Mouse (Mus musculus) activated CD4-positive, CD25-positive, alpha-beta regulatory T cell, adult 4 months (primary cell): ENCODE measurements around the gene Cdc42bpg. TPM values are rescaled to one million over a fixed set of nuclear protein-coding genes. Genes with fewer than 3 reads are reported as not detected.
"Not testable (repeated sequence)": the region's sequence is repeated elsewhere in the genome, so short reads cannot be mapped to it uniquely, and the experiment has no call there.

Experiments used
- ATAC-seq: one replicate; pipeline ENCODE4 v1.8.0; 2017
- polyA plus RNA-seq, 2 experiments: library from polyadenylated mRNA; unstranded; fragments of 100-300 nt; shearing (Covaris generic); gene quantifications; one replicate each; pipeline ENCODE4 v1.2.1; 2017

Gene Cdc42bpg
- polyA plus RNA-seq, 2 experiments from 2014 or later: 0.11 to 0.17 TPM

DNA sequence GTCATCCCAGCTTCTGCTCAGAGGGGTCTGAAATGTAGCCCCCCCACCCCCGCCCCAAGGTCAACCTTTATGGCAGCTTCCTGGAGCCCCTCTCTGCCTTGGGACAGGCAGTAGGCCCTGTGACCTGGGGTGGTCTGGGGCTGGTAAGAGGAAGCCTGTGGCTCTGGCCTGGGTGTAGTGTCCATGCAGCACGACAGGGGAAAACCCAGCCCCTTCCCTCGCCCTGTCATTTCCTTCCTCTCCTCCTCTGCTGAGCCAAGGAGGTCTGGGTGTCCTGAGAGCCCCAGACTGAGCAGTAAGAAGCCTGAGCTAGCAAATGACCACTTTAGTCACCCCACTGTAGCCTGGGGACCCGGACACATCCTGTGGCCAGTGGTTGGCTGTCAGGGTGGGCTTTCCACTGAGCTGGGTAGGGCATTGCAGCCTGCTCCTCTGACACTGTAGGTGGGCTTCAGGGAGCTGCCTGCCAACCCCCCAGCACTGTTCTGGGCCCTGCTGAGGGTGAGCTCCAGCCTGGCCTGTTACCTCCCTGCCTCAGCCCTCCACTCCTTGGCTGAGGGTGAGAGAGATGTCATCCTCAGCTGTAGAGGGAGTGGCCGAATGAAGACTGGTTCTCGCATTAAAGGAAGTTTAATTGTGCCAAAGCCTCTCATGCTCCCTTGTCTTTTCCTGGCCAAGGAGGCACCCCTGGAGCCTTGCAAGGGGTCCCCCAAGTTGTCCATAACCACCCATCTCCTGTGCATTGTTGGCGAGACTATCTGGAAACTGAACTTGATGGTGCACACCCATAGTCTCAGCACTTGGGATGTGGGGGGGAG, 6.6 kb upstream of the Cdc42bpg start:
- ATAC-seq: no peak

DNA sequence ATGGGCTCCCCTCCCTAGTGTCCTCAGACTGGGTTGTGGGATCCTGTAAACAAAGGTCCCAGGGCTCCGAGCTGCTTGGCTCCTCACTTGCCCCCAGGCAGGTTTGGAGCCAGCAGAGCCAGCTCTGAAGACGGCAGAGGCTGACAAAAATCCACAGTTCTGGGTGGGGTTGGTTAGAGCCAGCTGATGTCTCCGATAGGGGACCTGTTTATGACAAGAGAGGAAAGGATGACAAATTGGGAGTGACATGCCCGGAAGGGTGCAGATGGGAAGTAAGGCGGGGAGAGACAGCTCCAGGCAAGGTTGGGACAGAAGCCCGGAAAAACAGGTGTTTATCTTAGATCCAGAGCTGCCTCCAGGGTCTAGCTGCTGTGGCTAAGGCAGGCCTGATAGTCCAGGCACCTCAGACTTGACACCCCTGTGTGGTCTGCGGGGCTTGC, 5.8 kb upstream of the Cdc42bpg start:
- no peak for ATAC-seq

DNA sequence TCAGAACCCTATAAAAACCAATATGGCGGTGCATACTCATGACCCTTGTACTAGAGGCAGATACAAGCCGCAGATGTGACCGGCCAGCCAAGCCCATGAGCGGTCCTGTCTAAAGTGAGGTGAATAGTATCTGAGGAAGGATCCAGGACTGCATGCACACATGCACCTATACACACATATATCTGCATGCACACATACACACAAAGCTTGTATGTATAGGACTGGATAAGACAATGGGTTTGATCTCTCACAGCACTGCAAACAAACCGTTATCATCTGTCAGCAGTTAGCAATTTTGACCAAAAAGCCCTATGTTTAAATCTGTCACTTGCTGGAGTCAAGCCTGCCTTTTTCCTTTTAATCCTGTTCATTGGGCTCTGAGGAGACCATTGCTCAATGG, 4.1 kb upstream of the Cdc42bpg start:
- no peak for ATAC-seq

DNA sequence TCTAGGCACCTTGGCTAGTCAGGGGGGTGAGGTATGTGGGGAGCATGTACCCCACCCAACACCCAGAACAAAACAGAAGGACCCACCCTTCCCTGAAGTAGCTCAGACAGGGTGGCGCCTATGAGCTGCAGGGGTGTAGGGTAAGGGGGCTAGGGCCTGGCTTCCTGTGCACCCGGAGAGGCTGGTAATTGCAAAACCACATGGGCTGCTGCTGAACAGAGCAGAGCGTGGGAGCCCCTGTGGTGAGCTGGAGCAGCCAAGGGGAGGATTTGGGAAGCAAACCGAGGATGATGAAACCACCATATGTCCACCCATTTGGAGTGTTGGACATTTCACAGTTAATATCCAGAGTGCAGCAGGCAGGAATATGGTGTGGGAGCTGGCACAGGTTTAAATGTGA, 3.7 kb upstream of the Cdc42bpg start:
- ATAC-seq: no peak

DNA sequence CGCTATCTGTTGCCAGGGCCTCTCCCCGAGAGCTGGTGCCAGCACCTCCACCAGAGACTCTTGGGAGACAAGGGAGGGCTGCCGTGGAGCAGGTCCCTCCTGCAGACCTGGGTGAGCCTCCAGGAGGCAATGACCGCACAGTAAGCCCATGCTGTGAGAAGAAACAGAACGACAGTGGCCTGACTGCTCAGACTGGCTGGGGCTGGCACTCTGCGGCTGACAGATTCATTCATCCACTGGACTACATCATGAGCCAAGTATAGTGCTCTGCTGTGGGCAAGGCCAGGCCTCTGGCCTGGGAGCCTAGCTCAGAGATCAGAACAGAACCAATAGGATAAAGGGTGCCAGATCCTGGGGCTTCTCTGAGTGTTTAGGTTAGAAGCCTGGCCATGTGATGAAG, 2.4 kb upstream of the Cdc42bpg start:
- no peak for ATAC-seq

DNA sequence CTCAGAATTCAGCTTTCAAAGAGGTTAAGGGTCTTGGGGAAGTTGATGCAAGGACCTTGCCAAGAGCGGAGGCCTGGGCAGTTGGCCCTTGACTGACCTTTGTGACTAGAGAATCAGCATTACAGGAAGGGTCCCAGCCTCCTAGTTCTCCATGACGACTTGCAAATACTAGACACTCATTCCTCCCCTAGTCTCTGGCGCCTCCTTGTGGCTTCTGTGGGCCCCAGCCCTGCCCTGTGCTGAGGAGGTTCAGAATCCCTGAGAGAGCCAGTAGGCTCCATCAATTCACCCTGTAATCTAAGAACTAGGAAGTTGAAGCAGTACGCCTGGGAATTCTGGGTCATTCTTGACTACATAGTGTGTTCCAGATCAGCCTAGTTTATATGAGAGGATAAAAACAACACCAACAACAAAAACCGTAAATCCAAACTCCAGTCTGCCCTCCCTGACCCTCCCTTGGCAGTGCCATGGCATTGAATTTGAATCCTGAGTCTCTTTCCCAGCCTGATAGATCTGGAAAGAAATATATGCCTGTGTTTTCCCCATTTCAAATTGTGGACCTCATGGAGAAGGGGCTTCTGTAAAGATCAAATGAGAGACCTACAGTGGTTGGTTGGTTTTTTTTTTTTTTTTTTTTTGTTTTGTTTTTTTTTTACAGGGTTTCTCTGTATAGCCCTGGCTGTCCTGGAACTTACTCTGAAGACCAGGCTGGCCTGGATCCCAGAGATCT, 1.3 kb upstream of the Cdc42bpg start:
- peak; percentile 73 for ATAC-seq

DNA sequence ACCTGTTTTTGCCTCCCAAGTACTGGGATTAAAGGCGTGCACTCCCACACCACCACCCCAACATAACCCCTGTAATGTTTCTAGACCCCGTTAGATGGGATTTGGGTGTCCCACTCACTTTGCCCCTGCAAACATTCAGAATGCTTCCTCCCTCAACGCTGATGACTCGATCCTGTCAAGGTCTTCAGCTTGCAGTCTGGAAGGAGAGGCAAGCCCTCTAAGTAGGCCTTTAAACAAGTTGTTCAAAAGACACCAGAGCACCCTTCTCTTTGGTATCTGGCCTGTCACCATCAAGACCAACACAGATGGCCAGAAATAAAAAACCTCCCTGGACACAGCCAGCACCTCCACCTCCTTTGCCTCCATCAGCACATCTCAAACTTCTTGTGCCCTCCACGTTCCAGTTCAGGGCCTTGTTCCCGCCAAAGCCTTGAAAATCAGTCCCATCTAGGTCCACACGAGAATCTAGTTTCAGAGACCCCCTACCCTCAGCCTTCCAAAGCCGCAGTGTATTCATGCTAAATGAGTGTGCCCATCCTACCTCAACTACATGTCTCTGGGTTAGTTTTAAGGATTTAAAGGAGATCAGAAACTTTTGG, 640 bp upstream of the Cdc42bpg start:
- no peak for ATAC-seq

DNA sequence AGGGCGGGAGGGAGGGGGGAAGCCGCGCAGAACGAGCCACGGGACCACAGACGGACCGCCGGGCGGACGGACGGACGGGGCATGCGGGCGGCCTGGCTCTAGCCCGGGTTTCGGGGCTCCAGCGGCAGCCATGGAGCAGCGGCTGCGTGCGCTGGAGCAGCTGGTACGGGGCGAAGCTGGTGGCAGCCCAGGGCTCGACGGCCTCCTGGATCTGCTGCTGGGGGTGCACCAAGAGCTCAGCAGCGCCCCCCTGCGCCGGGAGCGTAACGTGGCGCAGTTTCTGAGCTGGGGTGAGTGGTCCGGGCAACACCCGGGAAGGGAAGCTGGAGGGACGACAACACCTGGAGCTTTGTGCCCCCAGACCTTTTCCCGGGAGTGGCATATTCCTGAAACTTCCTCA, 330 bp downstream of the Cdc42bpg start:
- peak; percentile 36 for ATAC-seq

DNA sequence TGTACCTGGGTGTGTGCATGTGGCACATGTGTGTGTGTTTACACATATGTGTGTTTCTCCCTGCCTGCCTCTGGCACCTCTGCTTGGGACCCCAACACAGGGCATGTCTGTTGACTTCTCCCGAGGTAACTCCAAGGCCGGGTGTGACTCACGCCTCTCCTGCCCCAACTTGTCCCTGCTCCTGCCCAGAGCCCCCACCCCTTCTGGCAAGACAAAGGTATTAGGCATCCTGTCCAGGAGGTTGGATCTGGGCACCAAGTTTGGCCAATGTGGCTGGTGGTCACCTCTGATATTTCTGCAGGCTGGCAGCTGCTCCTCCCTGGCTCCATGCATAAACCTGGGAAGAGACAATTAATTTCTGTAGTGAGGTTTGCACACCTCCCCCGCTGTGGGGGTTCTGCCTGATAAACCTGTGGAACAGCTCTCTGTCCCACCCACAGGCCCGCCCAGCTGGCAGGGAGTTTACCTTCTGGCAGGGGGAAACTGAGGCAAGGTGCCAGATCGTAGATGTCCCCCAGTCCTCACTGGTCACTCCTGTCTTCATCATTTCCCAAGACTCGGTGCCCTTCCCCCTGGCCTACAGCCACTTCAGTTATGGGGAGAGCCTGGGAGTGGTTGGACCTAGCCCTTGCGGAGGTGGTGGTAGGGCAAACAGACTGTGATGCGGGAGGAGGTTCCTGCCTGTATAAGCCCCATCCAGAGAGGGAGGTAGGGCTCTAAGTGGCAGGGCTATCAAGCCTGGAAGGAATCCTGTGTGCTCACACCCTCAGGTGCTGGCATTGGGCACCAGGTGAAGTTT, 1.7 kb downstream of the Cdc42bpg start:
- ATAC-seq: no peak

DNA sequence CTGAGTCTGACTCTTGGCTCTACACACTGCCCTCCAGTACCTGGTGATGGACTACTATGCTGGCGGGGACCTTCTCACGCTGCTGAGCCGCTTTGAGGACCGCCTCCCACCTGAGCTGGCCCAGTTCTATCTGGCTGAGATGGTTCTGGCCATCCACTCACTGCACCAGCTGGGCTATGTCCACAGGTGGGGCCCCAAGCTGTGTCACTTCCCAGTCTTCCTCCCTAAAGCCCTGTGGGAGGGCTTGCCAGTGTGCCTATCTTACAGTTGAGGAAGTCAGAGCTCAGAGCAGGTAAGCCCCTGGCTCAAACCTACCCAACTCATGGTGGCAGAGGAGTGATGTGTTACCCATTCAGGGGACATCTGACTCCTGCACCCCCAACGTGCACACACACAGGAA, 3.9 kb downstream of the Cdc42bpg start:
- no peak for ATAC-seq

DNA sequence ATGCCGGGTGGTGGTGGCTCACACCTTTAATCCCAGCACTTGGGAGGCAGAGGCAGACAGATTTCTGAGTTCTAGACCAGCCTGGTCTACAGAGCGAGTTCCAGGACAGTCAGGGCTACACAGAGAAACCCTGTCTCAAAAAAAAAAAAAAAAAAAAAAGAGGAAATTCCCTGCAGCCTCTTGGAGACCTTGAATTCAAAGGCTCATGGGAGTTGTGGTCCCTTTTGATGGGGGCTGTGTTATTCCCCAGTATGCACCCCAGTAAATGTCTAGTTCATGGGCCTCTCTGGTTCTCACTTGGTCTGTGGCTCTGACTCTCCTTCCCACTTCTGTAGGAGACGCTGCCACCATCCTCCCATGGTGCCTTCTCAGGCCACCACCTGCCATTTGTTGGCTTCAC, 5.5 kb downstream of the Cdc42bpg start:
- ATAC-seq: not testable (repeated sequence)

DNA sequence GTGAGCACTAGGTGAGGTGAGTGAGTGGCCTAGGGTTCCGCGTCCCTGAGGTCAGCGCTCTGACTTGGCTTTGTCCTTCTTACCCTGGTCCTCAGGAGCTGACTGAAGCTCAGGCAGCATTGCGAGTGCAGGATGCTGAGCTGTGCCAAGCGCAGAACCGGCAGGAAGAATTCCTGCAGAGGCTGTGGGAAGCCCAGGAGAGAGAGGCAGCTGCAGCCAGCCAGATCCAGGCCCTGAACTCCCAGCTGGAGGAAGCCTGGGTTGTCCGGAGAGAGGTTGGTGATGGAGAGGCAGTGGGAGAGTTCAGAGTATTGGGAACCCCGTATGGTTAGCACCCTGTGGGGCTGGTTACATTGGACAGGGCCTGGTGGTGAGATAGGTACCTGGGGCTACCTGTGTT, 7.5 kb downstream of the Cdc42bpg start:
- no peak for ATAC-seq

DNA sequence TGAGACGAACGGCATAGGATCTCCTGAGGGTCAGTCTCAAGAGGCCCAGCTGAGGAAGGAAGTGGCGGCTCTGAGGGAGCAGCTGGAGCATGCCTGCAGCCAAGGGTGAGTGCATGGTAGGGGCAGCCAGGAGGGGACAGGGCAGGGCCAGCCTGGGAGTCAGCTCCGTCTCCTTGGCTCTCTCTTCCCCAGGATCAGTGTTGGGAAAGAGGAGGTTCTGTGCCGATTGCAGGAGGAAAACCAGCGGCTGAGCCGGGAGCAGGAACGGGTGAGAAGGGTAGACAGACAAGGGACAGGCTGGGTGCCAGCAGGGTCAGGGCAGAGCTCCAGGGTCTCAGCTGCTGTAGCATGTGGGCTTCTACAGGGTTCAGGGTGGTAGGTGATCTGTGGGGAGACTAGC, 8.3 kb downstream of the Cdc42bpg start:
- ATAC-seq: no peak

DNA sequence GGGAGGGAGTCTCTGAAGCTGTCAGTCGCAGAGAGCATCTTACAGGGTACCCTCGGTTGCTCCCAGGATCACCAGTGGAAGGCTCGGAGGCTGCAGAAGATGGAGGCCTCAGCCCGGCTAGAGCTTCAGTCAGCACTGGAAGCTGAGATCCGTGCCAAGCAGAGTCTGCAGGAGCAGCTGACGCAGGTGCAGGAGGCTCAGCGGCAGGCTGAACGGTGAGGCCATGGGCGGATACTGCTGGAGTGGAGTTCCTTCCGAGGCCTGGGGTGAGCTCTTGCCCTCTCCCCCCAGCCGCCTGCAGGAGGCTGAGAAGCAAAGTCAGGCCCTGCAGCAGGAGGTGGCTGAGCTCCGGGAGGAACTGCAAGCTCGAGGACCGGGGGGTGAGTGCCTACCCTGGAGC, 9.3 kb downstream of the Cdc42bpg start:
- no peak for ATAC-seq

DNA sequence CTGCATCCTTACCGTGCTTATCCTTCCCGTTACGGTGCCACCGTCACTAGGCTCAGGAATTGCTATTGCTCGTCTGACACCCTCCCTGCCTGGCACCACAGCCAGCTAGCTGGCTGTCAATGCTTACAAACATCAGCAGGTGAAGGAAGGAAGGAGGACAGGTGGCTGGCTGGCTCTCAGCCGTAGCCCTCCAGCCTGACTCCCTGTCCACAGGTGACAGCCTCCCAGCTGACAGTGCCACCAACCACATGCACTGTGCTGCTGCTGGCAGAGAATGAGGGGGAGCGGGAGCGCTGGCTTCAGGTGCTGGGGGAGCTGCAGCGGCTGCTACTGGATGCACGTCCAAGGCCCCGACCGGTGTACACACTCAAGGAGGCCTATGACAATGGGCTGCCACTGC, 11.9 kb downstream of the Cdc42bpg start:
- ATAC-seq: no peak

DNA sequence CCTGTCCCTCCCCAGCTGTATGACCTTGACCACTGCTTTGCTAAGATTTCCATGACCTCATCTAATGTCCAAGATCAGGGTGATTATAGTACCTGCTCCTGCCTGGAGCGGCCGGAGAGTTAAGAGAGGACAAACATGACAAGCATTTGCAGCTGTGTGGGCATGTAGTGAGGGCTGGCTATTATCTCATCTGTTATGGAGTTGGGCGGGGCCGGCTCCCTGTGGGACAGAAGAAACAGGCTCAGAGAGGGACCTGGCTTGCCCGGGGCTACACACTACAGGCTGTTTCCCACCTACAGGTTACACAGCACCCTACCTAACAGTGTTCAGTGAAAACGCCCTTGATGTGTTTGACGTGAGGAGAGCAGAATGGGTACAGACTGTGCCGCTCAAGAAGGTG, 15.1 kb downstream of the Cdc42bpg start:
- ATAC-seq: no peak

DNA sequence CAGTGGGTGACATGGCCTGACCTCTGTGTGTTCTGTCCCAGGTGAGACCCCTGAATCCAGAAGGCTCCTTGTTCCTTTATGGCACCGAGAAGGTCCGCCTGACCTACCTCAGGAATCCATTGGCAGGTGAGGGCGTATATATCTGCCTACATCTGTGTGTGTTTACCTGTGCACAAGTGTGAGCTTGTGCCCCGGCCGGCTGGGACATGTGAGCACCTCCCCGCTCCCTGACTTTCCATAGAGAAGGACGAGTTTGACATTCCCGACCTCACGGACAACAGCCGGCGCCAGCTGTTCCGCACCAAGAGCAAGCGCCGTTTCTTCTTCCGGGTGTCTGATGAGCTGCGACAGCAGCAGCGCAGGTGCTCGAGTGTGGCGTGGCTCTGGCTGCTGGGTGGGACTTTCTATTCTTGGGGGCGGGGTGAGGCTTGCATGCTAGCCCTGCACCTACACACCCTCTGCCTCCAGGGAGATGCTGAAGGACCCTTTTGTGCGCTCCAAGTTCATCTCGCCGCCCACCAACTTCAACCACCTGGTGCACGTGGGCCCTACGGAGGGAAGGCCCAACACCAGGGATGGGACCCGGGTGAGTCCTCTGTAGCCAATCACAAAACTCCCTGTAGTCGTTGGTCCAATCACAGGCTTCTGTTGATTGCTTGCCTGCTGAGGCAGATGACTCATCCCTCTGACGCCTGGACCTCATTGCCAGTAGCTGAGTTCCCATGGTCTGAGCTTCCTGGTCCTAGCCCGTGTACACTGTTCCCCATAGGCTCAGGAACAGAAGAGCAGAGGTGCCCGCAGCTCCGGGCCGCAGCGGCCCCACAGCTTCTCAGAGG, 15.7 kb downstream of the Cdc42bpg start:
- no peak for ATAC-seq

DNA sequence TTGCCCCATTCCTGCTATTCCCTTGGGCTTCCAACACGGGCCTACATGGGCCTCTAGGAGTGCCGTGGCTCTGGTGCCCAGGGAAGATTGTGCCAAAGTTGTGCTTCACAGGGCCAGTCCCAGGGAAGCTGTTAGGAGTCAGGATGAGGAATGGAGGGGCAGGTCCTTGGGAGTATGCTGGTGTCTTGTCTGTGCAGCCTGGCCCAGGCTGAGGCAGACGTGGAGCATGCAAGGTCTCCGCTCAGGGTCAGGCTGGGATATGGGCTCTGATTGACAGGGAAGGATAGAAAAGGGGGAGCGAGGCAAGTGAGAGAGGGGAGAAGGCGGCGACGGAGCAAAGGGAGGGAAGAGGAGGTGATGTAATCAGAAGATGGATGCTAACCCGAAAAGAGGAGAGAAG, 18.5 kb downstream of the Cdc42bpg start:
- ATAC-seq: no peak

DNA sequence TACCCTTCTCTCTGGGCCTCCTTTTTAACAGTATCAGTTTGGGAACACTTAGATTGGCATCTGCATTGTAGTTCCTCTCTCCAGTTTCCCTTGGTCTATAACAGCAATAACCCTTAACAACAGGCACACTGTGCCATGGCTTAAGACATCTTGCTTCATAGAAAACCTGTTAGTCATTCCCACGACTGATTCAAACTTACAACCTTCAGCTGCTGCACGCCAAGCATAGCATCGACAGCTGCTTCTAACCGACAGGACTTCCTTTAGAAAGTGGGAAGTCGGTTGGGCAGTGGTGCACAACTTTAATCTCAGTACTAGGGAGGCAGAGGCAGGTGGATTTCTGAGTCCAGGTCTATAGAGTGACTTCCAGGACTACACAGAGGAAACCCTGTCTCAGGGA, 24.9 kb downstream of the Cdc42bpg start:
- ATAC-seq: no peak

DNA sequence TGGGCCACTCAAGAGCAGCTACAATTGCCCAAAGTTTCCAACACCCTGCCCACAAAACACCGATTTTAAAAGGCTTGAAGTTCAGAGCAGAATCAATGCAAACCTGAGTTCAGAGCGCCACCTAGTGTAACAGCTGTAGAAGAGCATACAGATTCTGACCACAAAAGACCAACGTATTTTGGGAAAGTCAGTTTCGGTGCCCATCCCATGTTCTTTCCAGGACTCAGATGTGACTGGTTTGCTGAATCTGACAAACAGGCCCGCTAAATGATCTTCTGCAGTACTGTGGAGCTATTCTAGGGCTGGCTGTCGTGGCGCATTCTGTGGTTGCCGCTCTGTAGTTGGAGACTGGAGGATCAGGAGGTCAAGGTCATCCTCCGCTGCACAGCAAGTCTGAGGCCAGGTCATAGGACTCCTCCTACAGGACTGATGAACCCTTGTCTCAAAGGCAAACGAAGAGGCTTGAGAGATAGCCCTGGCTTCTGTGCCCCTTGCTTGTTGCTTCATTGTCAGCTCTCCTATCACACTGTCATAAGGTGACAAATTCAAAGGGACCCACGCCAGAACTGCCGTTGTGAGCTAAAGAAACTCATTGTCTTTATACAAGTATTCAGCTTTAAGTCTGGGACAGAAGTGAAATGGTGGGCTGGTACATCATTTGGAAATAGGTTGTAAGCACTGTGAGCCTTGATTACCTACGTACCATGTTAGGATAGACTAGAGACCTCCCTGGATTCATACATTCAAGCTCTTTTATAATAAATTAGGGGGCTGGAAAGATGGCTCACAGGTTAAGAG, 25.7 kb downstream of the Cdc42bpg start:
- no peak for ATAC-seq
